Mouse (Mus musculus) hematopoietic stem cell, adult 5-6 weeks (primary cell): ENCODE results near the gene Efcab14. TPM values are rescaled to one million over a fixed set of nuclear protein-coding genes. Genes with fewer than 3 reads are reported as not detected.
A peak's percentile ranks its signal among the peaks of the same experiment; 100 is the strongest.

Experiments used
- ATAC-seq, 2 experiments: fragments of 125-278 bp in 1 of 2; replicated peaks in 1 of 2; 2 replicates each; pipeline ENCODE4 v1.8.0; 2016 to 2017; ENCODE audit warnings: inconsistent platforms in 2 of 2, mild to moderate bottlenecking in 2 of 2, moderate number of reproducible peaks in 2 of 2, low read depth in 1 of 2, moderate TSS enrichment in 1 of 2; ENCODE audit not compliant: low FRiP score in 2 of 2, poor library complexity in 2 of 2, severe bottlenecking in 2 of 2, insufficient read depth in 1 of 2, low TSS enrichment in 1 of 2
- total RNA-seq: library from RNA; stranded (forward); fragments of 172-1452, 232-1000 nt; gene quantifications from 2 replicates; pipeline ENCODE4 v1.2.3, GENCODE M21; 2017

Gene Efcab14
- total RNA-seq, 1 experiment from 2014 or later = 65.2 TPM

DNA sequence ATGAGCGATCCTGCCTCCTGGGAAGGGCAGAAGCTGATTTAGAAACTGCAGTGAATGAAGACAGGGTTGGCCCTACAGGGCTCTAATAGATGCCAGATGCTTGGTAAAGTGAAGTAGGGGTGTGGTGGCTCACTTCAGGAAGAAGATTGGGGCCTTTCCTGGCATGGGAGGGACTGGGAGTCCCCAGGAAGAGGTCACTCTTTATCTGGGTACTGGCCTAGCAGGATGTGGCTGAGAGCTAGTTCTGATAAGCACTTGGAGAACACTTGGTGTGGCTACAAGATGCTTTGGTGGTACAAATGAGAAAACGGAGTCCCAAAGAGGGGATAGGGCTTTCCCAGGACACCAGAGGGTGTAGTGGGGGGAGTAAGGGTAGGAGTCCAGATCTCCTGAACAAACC lies 86.6 kb downstream of the Efcab14 start:
- no peak for ATAC-seq

DNA sequence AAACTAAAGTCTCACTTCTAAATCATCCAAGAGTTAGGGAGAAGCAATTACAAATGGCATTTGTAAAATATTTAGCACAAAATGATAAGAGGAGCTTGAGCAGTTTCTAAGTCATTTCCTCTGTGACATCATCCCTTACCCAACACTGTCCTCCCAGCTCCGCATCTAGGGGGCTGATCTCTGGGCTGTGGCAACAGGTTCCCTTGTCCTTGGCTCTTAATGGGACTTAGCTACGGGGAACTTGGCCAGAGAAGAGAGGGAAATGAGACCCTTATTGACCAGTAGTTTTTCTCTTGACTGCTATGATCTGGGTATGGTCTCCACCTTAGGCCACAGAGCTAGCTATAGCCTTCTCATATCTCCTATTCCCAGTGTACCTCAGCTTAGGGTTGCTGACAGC lies 87.7 kb downstream of the Efcab14 start:
- ATAC-seq = peak in 1 of 2 experiments; percentile 25; a peak in 1 of 4 replicates

Other genes with a start within 250 kb of the Efcab14 start
- not detected in 2 replicates for gene Cyp4a14, start 241.6 kb upstream of the Efcab14 start, total RNA-seq
- not detected in 2 replicates for gene Cyp4a10, start 219.5 kb upstream of the Efcab14 start, total RNA-seq
- not detected in 2 replicates for gene Cyp4a31, start 174.1 kb upstream of the Efcab14 start, total RNA-seq
- not detected in 2 replicates for gene Cyp4a32, start 136.8 kb upstream of the Efcab14 start, total RNA-seq
- 0.94 and 1.2 TPM in 2 replicates for gene Cyp4b1, start 90.0 kb upstream of the Efcab14 start, total RNA-seq
- gene Tex38, start 43.3 kb downstream of the Efcab14 start, total RNA-seq = not detected in 2 replicates
- gene Atpaf1, start 47.1 kb downstream of the Efcab14 start, total RNA-seq = 13.7 and 16.8 TPM in 2 replicates
- gene Mob3c, start 90.3 kb downstream of the Efcab14 start, total RNA-seq = 14.8 and 18.8 TPM in 2 replicates
- gene Mknk1, start 101.5 kb downstream of the Efcab14 start, total RNA-seq = 40.2 and 48.3 TPM in 2 replicates
- not detected in 2 replicates for gene Kncn, start 146.7 kb downstream of the Efcab14 start, total RNA-seq
- not detected in 2 replicates for gene 6430628N08Rik, start 152.9 kb downstream of the Efcab14 start, total RNA-seq
- not detected in 2 replicates for gene Dmbx1, start 202.2 kb downstream of the Efcab14 start, total RNA-seq